Mouse (Mus musculus) midbrain, embryonic 15.5 days (tissue): Measurements from ENCODE around the gene Ddx20. TPM values are rescaled to one million over a fixed set of nuclear protein-coding genes. Genes with fewer than 3 reads are reported as not detected.
"Not testable (repeated sequence)": the region's sequence is repeated elsewhere in the genome, so short reads cannot be mapped to it uniquely, and the experiment has no call there.

Experiments
- ATAC-seq: fragments of 200-750 bp; cut with Nextera tagmentation; replicated peaks from 2 replicates; pipeline ENCODE4 v1.8.0; 2017; ENCODE audit warnings: moderate TSS enrichment
- H3K27ac ChIP-seq: fragments of 300-500 bp; sonication (generic); 2 replicates; pipeline ENCODE4 v1.5.1; 2015; ENCODE audit warnings: mild to moderate bottlenecking, inconsistent platforms
- H3K27me3 ChIP-seq: fragments of 300-500 bp; sonication (generic); replicated peaks from 2 replicates; pipeline ENCODE4 v1.6.1; 2015; ENCODE audit warnings: inconsistent platforms
- H3K36me3 ChIP-seq: fragments of 300-500 bp; sonication (generic); replicated peaks from 2 replicates; pipeline ENCODE4 v1.6.1; 2015; ENCODE audit warnings: inconsistent platforms
- H3K4me1 ChIP-seq: fragments of 300-500 bp; sonication (generic); 2 replicates; pipeline ENCODE4 v1.6.1; 2015; ENCODE audit warnings: inconsistent platforms
- H3K4me2 ChIP-seq: fragments of 300-500 bp; sonication (generic); 2 replicates; pipeline ENCODE4 v1.6.1; 2015; ENCODE audit warnings: inconsistent platforms, mild to moderate bottlenecking, moderate library complexity
- H3K4me3 ChIP-seq: fragments of 300-500 bp; sonication (generic); 2 replicates; pipeline ENCODE4 v1.5.1; 2015; ENCODE audit warnings: mild to moderate bottlenecking, inconsistent platforms
- H3K9ac ChIP-seq: fragments of 300-500 bp; sonication (generic); 2 replicates; pipeline ENCODE4 v1.6.1; 2015; ENCODE audit warnings: mild to moderate bottlenecking, inconsistent platforms
- H3K9me3 ChIP-seq: fragments of 300-500 bp; sonication (generic); 2 replicates; pipeline ENCODE4 v1.6.1; 2016; ENCODE audit warnings: inconsistent platforms
- WGBS: fragments of 180-500 bp; shearing (Covaris S2); methylation state at CpG from one replicate; pipeline ENCODE4 v1.1.7; 2015; ENCODE audit warnings: mixed read lengths; 5-methylcytosine and 5-hydroxymethylcytosine counted together
- polyA plus RNA-seq: library from polyadenylated mRNA; unstranded; fragments of >200 nt; fragmentation: Nextera tagmentation; extraction: Ambion mirVana; gene quantifications from 2 replicates; pipeline ENCODE4 v1.2.1, GENCODE M21; 2015

Gene Ddx20
- polyA plus RNA-seq, 1 experiment from 2014 or later, result 25.9 TPM

DNA sequence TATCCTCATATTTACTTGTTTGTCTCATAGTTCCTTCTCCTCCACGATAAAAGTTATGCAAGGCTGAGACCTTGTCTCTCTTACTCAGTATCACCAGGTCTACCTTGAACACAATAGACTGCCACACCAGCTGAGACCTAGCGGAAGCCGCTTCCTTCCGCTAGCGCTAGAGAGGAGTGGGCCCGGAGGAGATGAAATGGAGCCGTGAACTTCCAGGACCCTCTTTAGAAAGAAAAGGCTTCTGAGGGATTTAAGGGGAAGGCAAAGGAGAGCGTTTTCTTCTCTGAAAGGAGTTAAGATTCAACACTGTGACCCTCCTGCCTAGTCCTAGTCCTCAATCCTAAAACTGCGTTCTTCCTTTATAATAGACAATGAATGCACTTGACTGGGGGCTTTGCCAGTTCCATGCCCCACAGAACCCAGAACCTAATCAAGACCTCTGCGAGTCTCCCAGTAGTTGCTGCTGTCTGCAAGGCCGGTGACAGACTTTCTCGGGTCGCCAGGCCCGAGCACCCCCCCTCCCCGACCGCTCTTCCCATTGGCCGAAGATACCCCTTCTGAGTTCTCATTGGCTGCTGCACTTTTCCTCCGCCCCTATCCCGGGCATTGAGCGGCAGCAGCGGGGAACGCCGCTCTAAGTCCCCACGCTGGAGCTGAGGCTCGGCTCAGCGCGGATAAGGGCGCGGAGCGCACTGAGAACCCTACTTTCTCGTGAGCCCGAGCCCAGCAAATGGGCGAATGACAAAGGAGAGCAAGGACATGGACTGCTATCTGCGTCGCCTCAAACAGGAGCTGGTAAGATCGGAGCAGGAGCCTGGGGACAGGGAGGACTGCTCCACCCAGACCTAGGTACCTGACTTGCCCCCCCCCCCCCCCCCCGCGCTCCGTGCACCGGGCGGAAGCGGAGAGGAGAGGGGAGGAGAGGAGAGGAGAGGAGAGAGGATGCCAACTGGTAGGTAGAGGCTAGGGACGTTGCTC, 16.9 kb upstream of the Ddx20 start, which contains the start of gene Inka2:
Gene Inka2, plus strand, starts transcription at position 569 of the 978 bp plus-strand sequence.
- no peaks in the 10 kb centered on the region for H3K9me3 ChIP-seq
- H3K4me3 ChIP-seq, result peak within 1 kb of the TSS; percentile 49
- H3K27ac ChIP-seq, result peak within 1 kb of the TSS; percentile 35; the same call in 1 of the 2 replicates
- H3K4me1 ChIP-seq, result peaks cover 21% of the 10 kb centered on the region
- WGBS, result 2% methylated on average over 42 of the region's 43 CpGs
- peak; percentile 98 for ATAC-seq
- peak within 1 kb of the TSS; percentile 41 for H3K9ac ChIP-seq
- peak within 1 kb of the TSS; percentile 97 for H3K4me2 ChIP-seq
- H3K36me3 ChIP-seq, result no peaks in the 10 kb centered on the region
- H3K27me3 ChIP-seq, result peaks cover 14% of the 10 kb centered on the region

DNA sequence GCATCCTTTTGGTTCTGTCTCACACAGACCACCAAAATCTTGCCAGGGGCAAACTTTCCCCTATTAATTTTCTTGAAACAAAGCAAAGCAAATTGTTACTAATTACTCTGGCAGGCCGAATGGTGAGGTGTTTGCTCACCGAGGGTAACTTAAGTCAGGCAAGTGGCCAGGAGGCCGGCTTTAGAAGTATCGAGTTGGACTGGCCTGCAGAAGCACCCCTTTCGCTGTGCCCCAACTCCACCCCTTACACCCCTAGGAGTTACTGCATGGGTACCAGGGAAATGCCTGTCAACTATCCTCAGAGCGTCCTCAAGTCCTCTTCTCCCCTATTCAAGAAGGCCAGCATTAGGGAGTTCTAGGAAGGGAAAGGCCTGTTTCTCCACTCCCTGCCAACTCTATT, 16.2 kb upstream of the Ddx20 start:
- Histone ChIP-seq H3K4me1 (peaks cover 21% of the 10 kb centered on the region), H3K4me2 (peak overlapping the region; percentile 97; the same call in 1 of the 2 replicates)
- 52% methylated on average over 6 of the region's 6 CpGs for WGBS

GRCm38 (mm10) chr3:105701399-105701798, 14.0 kb upstream of the Ddx20 start:
- no peak for ATAC-seq
- Histone ChIP-seq H3K4me3 (no peak overlapping the region), H3K36me3 (no peaks in the 10 kb centered on the region), H3K27me3 (peaks cover 12% of the 10 kb centered on the region), H3K27ac (no peak overlapping the region), H3K4me2 (no peak overlapping the region), H3K9ac (no peak overlapping the region), H3K9me3 (no peaks in the 10 kb centered on the region), H3K4me1 (peaks cover 29% of the 10 kb centered on the region)
- 70% methylated on average over 5 of the region's 5 CpGs for WGBS

More for the DNA sequence above, 16.2 kb upstream of the Ddx20 start:
- Histone ChIP-seq H3K4me3 (no peak overlapping the region), H3K9ac (no peak overlapping the region), H3K27ac (no peak overlapping the region), H3K27me3 (peaks cover 14% of the 10 kb centered on the region), H3K36me3 (no peaks in the 10 kb centered on the region), H3K9me3 (no peaks in the 10 kb centered on the region)
- no peak for ATAC-seq

- WGBS, result 54% methylated on average over 1 of the region's 1 CpGs
- H3K36me3 ChIP-seq, H3K4me2 ChIP-seq, H3K27me3 ChIP-seq, H3K4me3 ChIP-seq, H3K27ac ChIP-seq, ATAC-seq, H3K9me3 ChIP-seq, H3K9ac ChIP-seq: not testable (repeated sequence)
- peaks cover 35% of the 10 kb centered on the region for H3K4me1 ChIP-seq
Observed at GRCm38 (mm10) chr3:105700786-105701185, 13.4 kb upstream of the Ddx20 start.

GRCm38 (mm10) chr3:105699241-105699933, 12.0 kb upstream of the Ddx20 start:
- H3K4me1 ChIP-seq, result peaks cover 31% of the 10 kb centered on the region
- H3K4me2 ChIP-seq, result no peak overlapping the region
- no peaks in the 10 kb centered on the region for H3K36me3 ChIP-seq
- no peak overlapping the region for H3K27ac ChIP-seq
- no peak for ATAC-seq
- 62% methylated on average over 3 of the region's 3 CpGs for WGBS
- H3K27me3 ChIP-seq, result peaks cover 9% of the 10 kb centered on the region
- no peaks in the 10 kb centered on the region for H3K9me3 ChIP-seq
- H3K4me3 ChIP-seq, result no peak overlapping the region
- H3K9ac ChIP-seq, result no peak overlapping the region

DNA sequence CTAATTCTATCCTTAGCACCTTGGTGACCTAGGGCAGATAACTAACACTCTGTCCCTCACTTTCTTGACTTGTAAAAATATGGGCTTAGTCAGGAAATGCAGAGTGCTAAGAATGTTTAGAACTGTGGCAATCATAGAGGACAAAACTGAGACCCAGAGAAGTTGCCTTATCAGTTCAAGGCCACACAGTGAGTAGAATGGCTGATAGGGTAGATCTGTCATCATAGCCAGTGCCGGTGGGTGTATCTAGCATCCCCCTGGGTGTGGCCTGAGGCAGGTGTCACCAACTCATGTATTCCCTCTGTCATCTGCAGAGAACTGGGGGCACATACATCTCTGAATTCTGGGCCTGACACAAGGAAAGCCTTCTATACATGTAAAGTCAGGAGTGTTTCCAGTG, 10.9 kb upstream of the Ddx20 start:
- 93% methylated on average over 1 of the region's 1 CpGs for WGBS
- peaks cover 24% of the 10 kb centered on the region for H3K4me1 ChIP-seq
- H3K27ac ChIP-seq, result no peak overlapping the region
- peaks cover 4% of the 10 kb centered on the region for H3K27me3 ChIP-seq
- ATAC-seq, result no peak
- H3K4me3 ChIP-seq, result no peak overlapping the region
- no peaks in the 10 kb centered on the region for H3K9me3 ChIP-seq
- H3K36me3 ChIP-seq, result no peaks in the 10 kb centered on the region
- no peak overlapping the region for H3K9ac ChIP-seq
- H3K4me2 ChIP-seq, result no peak overlapping the region

DNA sequence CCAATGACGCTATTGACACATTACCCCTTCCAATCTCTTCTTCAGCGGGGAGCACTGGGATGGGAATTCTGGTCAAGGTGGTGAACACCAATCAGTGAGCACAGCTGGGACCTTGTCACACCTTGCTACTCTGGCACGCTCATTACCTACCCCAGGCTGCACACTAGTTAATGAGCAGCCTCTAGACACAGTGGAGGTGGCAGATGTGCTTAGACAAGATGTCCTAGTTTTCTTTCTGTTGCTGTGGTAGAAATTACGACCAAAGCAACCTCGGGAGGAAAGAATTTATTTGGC, 9.7 kb upstream of the Ddx20 start:
- no peak overlapping the region for H3K27ac ChIP-seq
- WGBS, result 62% methylated on average over 5 of the region's 5 CpGs
- 0 out of 2 replicates have a peak, but pooled peaks have one; percentile 1 for ATAC-seq
- peaks cover 24% of the 10 kb centered on the region for H3K4me1 ChIP-seq
- no peaks in the 10 kb centered on the region for H3K27me3 ChIP-seq
- no peaks in the 10 kb centered on the region for H3K36me3 ChIP-seq
- H3K4me2 ChIP-seq, result no peak overlapping the region
- no peaks in the 10 kb centered on the region for H3K9me3 ChIP-seq
- no peak overlapping the region for H3K9ac ChIP-seq
- H3K4me3 ChIP-seq, result no peak overlapping the region

- H3K36me3 ChIP-seq, result no peaks in the 10 kb centered on the region
- no peaks in the 10 kb centered on the region for H3K27me3 ChIP-seq
- ATAC-seq, result peak; percentile 25
- H3K4me2 ChIP-seq, result peak overlapping the region; percentile 40
- WGBS, result 43% methylated on average over 17 of the region's 17 CpGs
- H3K4me1 ChIP-seq, result peaks cover 24% of the 10 kb centered on the region
- H3K27ac ChIP-seq, result peak overlapping the region; percentile 76; the same call in 1 of the 2 replicates
- no peak overlapping the region; the same call in 1 of the 2 replicates for H3K9ac ChIP-seq
- no peaks in the 10 kb centered on the region for H3K9me3 ChIP-seq
- H3K4me3 ChIP-seq, result no peak overlapping the region
Observed at GRCm38 (mm10) chr3:105696387-105697147, 9.2 kb upstream of the Ddx20 start.

GRCm38 (mm10) chr3:105695476-105696386, 8.4 kb upstream of the Ddx20 start:
- 0 out of 2 replicates have a peak overlapping the region, but pooled peaks have one; percentile 3 for H3K4me3 ChIP-seq
- peak; percentile 77 for ATAC-seq
- WGBS, result 14% methylated on average over 20 of the region's 20 CpGs
- H3K27me3 ChIP-seq, result no peaks in the 10 kb centered on the region
- H3K4me2 ChIP-seq, result peak overlapping the region; percentile 40
- no peaks in the 10 kb centered on the region for H3K36me3 ChIP-seq
- peaks cover 24% of the 10 kb centered on the region for H3K4me1 ChIP-seq
- peak overlapping the region; percentile 11; the same call in 1 of the 2 replicates for H3K9ac ChIP-seq
- H3K9me3 ChIP-seq, result no peaks in the 10 kb centered on the region
- H3K27ac ChIP-seq, result peak overlapping the region; percentile 76

DNA sequence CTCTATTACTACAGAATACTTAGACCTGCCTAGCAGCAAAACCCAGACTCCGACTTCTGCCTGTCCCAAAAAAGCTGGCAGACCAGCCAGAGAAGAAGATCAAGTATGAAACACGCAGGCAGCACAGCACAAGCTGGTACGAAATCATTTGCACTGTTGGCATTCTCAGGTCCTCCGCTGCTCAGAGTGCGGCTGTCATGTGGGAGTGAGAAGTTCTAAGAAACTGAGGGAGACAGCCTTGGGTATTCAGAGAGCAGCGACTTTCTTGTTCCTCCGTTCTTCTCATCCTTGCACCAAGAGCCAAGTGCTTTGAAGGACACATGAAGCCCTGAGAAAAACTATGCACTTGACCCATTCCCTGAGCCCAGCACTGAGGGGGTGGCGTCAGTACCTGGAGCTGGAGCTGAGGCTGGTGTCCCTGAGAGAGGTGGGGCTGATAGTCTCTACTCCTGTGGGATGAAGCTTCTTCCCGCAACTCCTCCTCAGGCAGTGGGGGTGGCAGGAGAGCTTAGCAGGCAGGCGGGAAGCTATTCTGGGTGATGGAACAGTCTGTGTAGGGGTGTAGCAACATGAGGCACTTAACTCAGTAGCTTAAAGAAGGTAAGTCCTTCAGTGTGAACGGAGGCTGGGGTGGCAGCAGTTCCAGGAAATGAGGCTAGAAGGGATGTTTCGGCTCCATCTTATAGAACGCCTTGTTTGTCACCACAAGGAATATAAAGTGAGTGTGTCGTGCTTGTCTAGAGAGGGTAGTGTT, 6.1 kb upstream of the Ddx20 start:
- Histone ChIP-seq H3K4me2 (no peak overlapping the region), H3K9me3 (no peaks in the 10 kb centered on the region), H3K9ac (no peak overlapping the region), H3K36me3 (no peaks in the 10 kb centered on the region), H3K4me1 (peaks cover 24% of the 10 kb centered on the region), H3K4me3 (no peak overlapping the region), H3K27me3 (no peaks in the 10 kb centered on the region), H3K27ac (no peak overlapping the region)
- 81% methylated on average over 14 of the region's 14 CpGs for WGBS
- ATAC-seq, result no peak

DNA sequence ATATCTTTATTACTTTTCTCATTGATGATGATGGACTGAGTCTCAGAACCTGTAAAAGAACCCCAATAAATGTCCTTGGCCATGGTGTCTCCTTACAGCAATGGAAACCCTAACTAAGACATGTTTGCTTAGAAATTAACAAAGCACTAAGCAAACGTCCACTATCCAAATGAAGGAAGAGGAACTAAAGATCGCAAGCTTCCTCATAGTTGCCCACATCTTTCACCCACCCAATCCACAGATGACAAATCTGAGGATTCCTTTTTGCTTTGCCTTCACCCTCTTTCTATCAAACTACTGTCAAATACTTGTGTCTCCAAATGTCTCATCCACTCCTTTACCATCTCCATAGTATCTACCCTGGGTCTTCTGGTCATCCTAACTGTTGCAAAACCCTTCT, 1.2 kb upstream of the Ddx20 start:
- 91% methylated on average over 2 of the region's 2 CpGs for WGBS
- Histone ChIP-seq H3K36me3 (no peaks in the 10 kb centered on the region), H3K27me3 (no peaks in the 10 kb centered on the region), H3K9me3 (no peaks in the 10 kb centered on the region), H3K27ac (no peak overlapping the region), H3K9ac (no peak overlapping the region), H3K4me1 (peaks cover 9% of the 10 kb centered on the region), H3K4me3 (no peak overlapping the region), H3K4me2 (no peak overlapping the region)
- ATAC-seq, result no peak
